In the genomic region with DNA sequence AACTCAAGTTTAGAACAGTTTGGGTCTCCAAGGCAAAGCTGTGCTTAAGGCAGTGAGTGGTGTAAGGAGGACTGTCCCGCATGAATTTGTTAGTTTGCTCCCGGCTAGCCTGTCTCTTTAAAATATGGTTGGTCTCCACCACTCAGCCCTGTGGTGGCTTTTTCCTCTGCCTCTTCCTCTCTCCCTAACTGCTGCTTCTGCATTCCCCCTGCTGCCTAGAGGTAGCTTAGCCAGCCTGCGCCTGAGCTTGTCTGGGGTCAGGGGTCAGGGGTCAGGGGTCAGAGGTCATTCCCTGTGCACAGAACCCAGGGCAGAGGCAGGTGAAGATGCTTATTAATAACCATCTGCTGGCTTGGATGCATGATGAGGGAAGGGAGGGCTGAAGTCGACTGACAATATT, we compare ENCODE assay signal across 13 mouse cellular contexts.
DNase-seq lines count a peak whose midpoint lies in the region; ATAC-seq lines count a peak whose summit lies in the region.
"Had no signal": no experiment of that assay in that cellular context is flagged by ENCODE, and none has a peak within 500 bp of the region (broad histone marks: within the 10 kb centered on the region; RNA-seq: fewer than 3 reads in every experiment).

No protein-coding gene starts in this region.

- H3K4me1 ChIP-seq in kidney, embryonic 14.5 days (ENCODE audit: control insufficient read depth, insufficient read depth, low read length): peaks cover 22% of the 10 kb centered on the region
- H3K4me1 ChIP-seq in neural tube, embryonic 15.5 days: peaks cover 15% of the 10 kb centered on the region
- peaks cover 18% of the 10 kb centered on the region for H3K4me1 ChIP-seq in embryonic facial prominence, embryonic 14.5 days (ENCODE audit: control insufficient read depth, insufficient read depth, low read length)

- H3K9me3 ChIP-seq in kidney, embryonic 14.5 days (ENCODE audit: control insufficient read depth, low read length): no peaks in the 10 kb centered on the region
- H3K9me3 ChIP-seq in neural tube, embryonic 15.5 days (replicated peaks): no peaks in the 10 kb centered on the region
- no peaks in the 10 kb centered on the region for H3K9me3 ChIP-seq in embryonic facial prominence, embryonic 14.5 days (ENCODE audit: control insufficient read depth, low read length)
- H3K9me3 ChIP-seq: embryonic facial prominence, embryonic 12.5 days; limb, embryonic 12.5 days had no signal

- ATAC-seq in kidney, embryonic 14.5 days (ENCODE audit: low FRiP score, low TSS enrichment): peak; percentile 61
- ATAC-seq in neural tube, embryonic 15.5 days (ENCODE audit: low FRiP score): no peak
- no peak for ATAC-seq in embryonic facial prominence, embryonic 14.5 days (ENCODE audit: low read depth)
- no peak for ATAC-seq in granulocyte monocyte progenitor cell, adult 5-6 weeks (replicated peaks; ENCODE audit: poor library complexity, severe bottlenecking)
- ATAC-seq: forebrain, embryonic 16.5 days had no signal

- no peaks in the 10 kb centered on the region for H3K36me3 ChIP-seq in kidney, embryonic 14.5 days (ENCODE audit: control insufficient read depth, insufficient read depth, low read length)
- H3K36me3 ChIP-seq in neural tube, embryonic 15.5 days: no peaks in the 10 kb centered on the region
- H3K36me3 ChIP-seq in embryonic facial prominence, embryonic 14.5 days (ENCODE audit: control insufficient read depth, insufficient read depth, low read length): no peaks in the 10 kb centered on the region
- H3K36me3 ChIP-seq: embryonic facial prominence, embryonic 12.5 days; limb, embryonic 12.5 days had no signal

- no peak overlapping the region for H3K4me3 ChIP-seq in kidney, embryonic 14.5 days (ENCODE audit: low read length)
- H3K4me3 ChIP-seq in neural tube, embryonic 15.5 days (replicated peaks): no peak overlapping the region
- no peak overlapping the region for H3K4me3 ChIP-seq in embryonic facial prominence, embryonic 14.5 days (ENCODE audit: low read depth, low read length)

- no peak for DNase-seq in kidney, adult 18-20 months
- peak; percentile 62 for DNase-seq in neural tube, embryonic 10.5 days (ENCODE audit: extremely low spot score, low spot score)
- no peak for DNase-seq in embryonic facial prominence, embryonic 14.5 days (ENCODE audit: low spot score)
- no peak for DNase-seq in layer of hippocampus, adult 9-11 months
- DNase-seq: adrenal gland, postnatal 10 days; gastrocnemius, postnatal 36 days; lung, postnatal 14 days had no signal

- H3K27me3 ChIP-seq in kidney, embryonic 14.5 days (ENCODE audit: control insufficient read depth, insufficient read depth, low read length): no peaks in the 10 kb centered on the region
- H3K27me3 ChIP-seq in neural tube, embryonic 15.5 days (replicated peaks): no peaks in the 10 kb centered on the region
- no peaks in the 10 kb centered on the region for H3K27me3 ChIP-seq in embryonic facial prominence, embryonic 14.5 days (replicated peaks; ENCODE audit: control insufficient read depth, insufficient read depth, low read length)
- H3K27me3 ChIP-seq: embryonic facial prominence, embryonic 12.5 days; limb, embryonic 12.5 days had no signal

- no peak overlapping the region for H3K4me2 ChIP-seq in kidney, embryonic 14.5 days (replicated peaks; ENCODE audit: low read depth, low read length)
- no peak overlapping the region for H3K4me2 ChIP-seq in neural tube, embryonic 15.5 days
- no peak overlapping the region for H3K4me2 ChIP-seq in embryonic facial prominence, embryonic 14.5 days (ENCODE audit: low read depth, low read length)

- no peak overlapping the region for H3K9ac ChIP-seq in kidney, embryonic 14.5 days (ENCODE audit: low read depth, low read length)
- H3K9ac ChIP-seq in neural tube, embryonic 15.5 days (replicated peaks): no peak overlapping the region
- no peak overlapping the region for H3K9ac ChIP-seq in embryonic facial prominence, embryonic 14.5 days (ENCODE audit: low read depth, low read length)
- H3K9ac ChIP-seq: embryonic facial prominence, embryonic 12.5 days; limb, embryonic 12.5 days had no signal

- H3K27ac ChIP-seq in kidney, embryonic 14.5 days (ENCODE audit: low read depth, low read length): no peak overlapping the region
- H3K27ac ChIP-seq in neural tube, embryonic 15.5 days (replicated peaks): no peak overlapping the region
- H3K27ac ChIP-seq in embryonic facial prominence, embryonic 14.5 days (replicated peaks; ENCODE audit: low read depth, low read length): peak overlapping the region; percentile 69; the same call in 1 of the 2 replicates
- H3K27ac ChIP-seq: embryonic facial prominence, embryonic 12.5 days had no signal

- WGBS in kidney, embryonic 14.5 days: 23% methylated on average over 4 of the region's 4 CpGs
- WGBS in neural tube, embryonic 15.5 days: 30% methylated on average over 4 of the region's 4 CpGs
- WGBS in embryonic facial prominence, embryonic 14.5 days: 18% methylated on average over 4 of the region's 4 CpGs
